Mouse (Mus musculus): ENCODE measurements at regions not wholly inside any gene's neighbourhood (a gene's known extent, or its start where the extent isn't known, plus 50 kb on each side); places are given as distances from the start of the nearest gene placed in this dataset.

- TF ChIP-seq CTCF (IDR thresholded peaks at IDR 0.05; ENCODE audit: control insufficient read depth, insufficient read depth, insufficient replicate concordance, low read depth, low read length), result no peak
- no peak for TF ChIP-seq POLR2A (IDR thresholded peaks at IDR 0.05; ENCODE audit: control insufficient read depth, low read depth, low read length)
Measured at GRCm38 (mm10) chr5:43103728-43104127, 129.2 kb upstream of the Cpeb2 start.

Data from testis, adult 2 months (tissue).